Mouse (Mus musculus) lung, embryonic 16.5 days (tissue): ENCODE measurements at regions not wholly inside any gene's neighbourhood (a gene's known extent, or its start where the extent isn't known, plus 50 kb on each side); places are given as distances from the start of the nearest gene placed in this dataset.
"Not testable (repeated sequence)": the region's sequence is repeated elsewhere in the genome, so short reads cannot be mapped to it uniquely, and the experiment has no call there.

ENCODE experiments used
- ATAC-seq: fragments of 200-750 bp; cut with Nextera tagmentation; 2 replicates; pipeline ENCODE4 v1.8.0; 2017; ENCODE audit warnings: low read depth, mild to moderate bottlenecking, moderate library complexity
- H3K27ac ChIP-seq: fragments of 300-500 bp; sonication (generic); 2 replicates; pipeline ENCODE4 v1.5.1; 2014; ENCODE audit warnings: mild to moderate bottlenecking, control low read depth, low read length
- H3K27me3 ChIP-seq: fragments of 300-500 bp; sonication (generic); 2 replicates; pipeline ENCODE4 v1.6.1; 2014; ENCODE audit warnings: low read depth, low read length, mixed read lengths; ENCODE audit not compliant: control insufficient read depth, insufficient read depth
- H3K36me3 ChIP-seq: fragments of 300-500 bp; sonication (generic); 2 replicates; pipeline ENCODE4 v1.6.1; 2014; ENCODE audit warnings: low read length; ENCODE audit not compliant: control insufficient read depth, insufficient read depth
- H3K4me1 ChIP-seq: fragments of 300-500 bp; sonication (generic); replicated peaks from 2 replicates; pipeline ENCODE4 v1.6.1; 2014; ENCODE audit warnings: low read length, mixed read lengths; ENCODE audit not compliant: control insufficient read depth, insufficient read depth
- H3K4me2 ChIP-seq: fragments of 300-500 bp; sonication (generic); 2 replicates; pipeline ENCODE4 v1.6.1; 2014; ENCODE audit warnings: low read depth, low read length, control low read depth
- H3K4me3 ChIP-seq: fragments of 300-500 bp; sonication (generic); 2 replicates; pipeline ENCODE4 v1.5.1; 2014; ENCODE audit warnings: mild to moderate bottlenecking, low read length, control low read depth
- H3K9ac ChIP-seq: fragments of 300-500 bp; sonication (generic); 2 replicates; pipeline ENCODE4 v1.6.1; 2014; ENCODE audit warnings: low read length, control low read depth
- H3K9me3 ChIP-seq: fragments of 300-500 bp; sonication (generic); 2 replicates; pipeline ENCODE4 v1.6.1; 2016; ENCODE audit warnings: low read length; ENCODE audit not compliant: control insufficient read depth
- WGBS: fragments of 180-500 bp; shearing (Covaris S2); extraction: QIAGEN DNeasy Blood & Tissue Kit; methylation state at CpG from one replicate; pipeline ENCODE4 v1.1.7; 2014; 5-methylcytosine and 5-hydroxymethylcytosine counted together

DNA sequence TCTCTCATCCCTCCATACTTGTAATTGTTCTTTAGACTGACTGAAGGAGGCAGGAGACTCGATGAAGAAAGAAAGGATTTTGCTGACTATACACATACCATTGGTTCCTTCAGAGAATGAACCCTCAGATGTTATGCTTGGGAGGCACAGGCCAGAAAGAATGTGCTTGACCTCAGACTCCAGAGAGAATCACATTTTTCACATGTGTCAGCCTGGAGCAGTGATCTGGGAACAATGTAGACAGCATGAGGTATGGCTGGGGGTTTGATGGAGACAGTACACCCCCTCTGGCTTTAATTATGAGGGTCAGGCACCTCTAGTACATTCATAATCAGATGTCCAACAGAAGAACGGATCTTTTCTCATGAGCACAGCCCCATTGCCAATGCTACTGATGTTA is 70.3 kb upstream of the Cobl start:
- no peaks in the 10 kb centered on the region for H3K9me3 ChIP-seq
- no peak overlapping the region for H3K9ac ChIP-seq
- no peaks in the 10 kb centered on the region for H3K27me3 ChIP-seq
- 20% methylated on average over 2 of the region's 2 CpGs for WGBS
- H3K36me3 ChIP-seq = no peaks in the 10 kb centered on the region
- no peak for ATAC-seq
- H3K4me3 ChIP-seq = no peak overlapping the region
- H3K4me1 ChIP-seq = no peaks in the 10 kb centered on the region
- no peak overlapping the region for H3K4me2 ChIP-seq
- H3K27ac ChIP-seq = no peak overlapping the region

DNA sequence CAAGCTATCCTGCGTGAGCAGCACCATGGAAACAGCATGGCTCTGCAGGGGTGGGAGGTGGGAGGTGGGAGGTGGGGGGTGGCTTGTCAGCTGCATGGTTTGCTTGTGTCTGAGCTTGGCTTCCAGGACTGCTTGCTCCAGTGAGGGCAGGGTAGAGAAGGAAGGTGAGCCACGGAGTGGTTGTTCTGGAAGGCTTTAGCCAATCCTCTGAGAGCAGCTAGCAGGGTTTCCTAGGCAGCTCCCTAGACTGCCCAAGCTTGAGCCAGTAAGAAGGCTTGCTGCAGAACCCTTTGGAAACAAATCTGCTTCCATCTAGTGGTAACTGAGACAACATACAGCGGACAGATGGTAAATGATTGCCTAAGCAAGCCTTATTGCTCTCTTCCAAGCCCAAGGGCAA is 67.5 kb upstream of the Cobl start:
- no peaks in the 10 kb centered on the region for H3K9me3 ChIP-seq
- no peak overlapping the region for H3K27ac ChIP-seq
- no peak overlapping the region for H3K4me2 ChIP-seq
- H3K36me3 ChIP-seq = no peaks in the 10 kb centered on the region
- H3K9ac ChIP-seq = no peak overlapping the region
- H3K4me3 ChIP-seq = no peak overlapping the region
- 12% methylated on average over 3 of the region's 3 CpGs for WGBS
- H3K27me3 ChIP-seq = no peaks in the 10 kb centered on the region
- no peaks in the 10 kb centered on the region for H3K4me1 ChIP-seq
- ATAC-seq = peak; percentile 98

- H3K36me3 ChIP-seq, H3K27ac ChIP-seq, H3K9ac ChIP-seq, H3K4me1 ChIP-seq, H3K9me3 ChIP-seq, H3K27me3 ChIP-seq, H3K4me2 ChIP-seq, ATAC-seq, H3K4me3 ChIP-seq: not testable (repeated sequence)
- 58% methylated on average over 2 of the region's 2 CpGs for WGBS
Observed at GRCm38 (mm10) chr11:12522063-12522462, 57.3 kb upstream of the Cobl start.

DNA sequence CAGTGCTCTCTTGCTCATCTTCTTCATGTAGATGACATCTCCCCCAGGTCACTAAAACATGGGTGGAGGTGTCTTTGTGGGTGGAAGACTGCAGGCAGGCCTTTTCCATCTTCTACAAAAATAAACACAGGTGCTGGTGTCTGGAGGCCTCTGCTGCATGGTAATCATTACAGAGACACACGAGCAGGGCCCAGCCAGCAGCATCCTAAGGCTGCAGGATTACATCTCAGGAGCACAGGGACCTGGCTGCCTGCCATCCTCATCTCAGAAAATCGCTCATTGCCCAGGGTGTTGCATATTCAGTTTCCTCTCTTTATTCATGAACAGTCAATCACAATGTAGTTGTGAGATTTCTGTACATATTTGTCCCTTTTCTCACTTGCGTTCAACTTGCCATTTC is 56.5 kb upstream of the Cobl start:
- no peaks in the 10 kb centered on the region for H3K27me3 ChIP-seq
- ATAC-seq = no peak
- no peak overlapping the region for H3K27ac ChIP-seq
- H3K4me3 ChIP-seq = no peak overlapping the region
- WGBS = 47% methylated on average over 3 of the region's 3 CpGs
- no peak overlapping the region for H3K4me2 ChIP-seq
- H3K9me3 ChIP-seq = no peaks in the 10 kb centered on the region
- no peaks in the 10 kb centered on the region for H3K36me3 ChIP-seq
- H3K4me1 ChIP-seq = no peaks in the 10 kb centered on the region
- no peak overlapping the region for H3K9ac ChIP-seq

GRCm38 (mm10) chr11:12516374-12516773 is 51.6 kb upstream of the Cobl start:
- WGBS = 69% methylated on average over 2 of the region's 2 CpGs
- H3K4me2 ChIP-seq = no peak overlapping the region
- H3K27me3 ChIP-seq = no peaks in the 10 kb centered on the region
- H3K36me3 ChIP-seq = no peaks in the 10 kb centered on the region
- no peaks in the 10 kb centered on the region for H3K9me3 ChIP-seq
- H3K27ac ChIP-seq = no peak overlapping the region
- ATAC-seq = no peak
- H3K4me3 ChIP-seq = no peak overlapping the region
- H3K4me1 ChIP-seq = no peaks in the 10 kb centered on the region; the same call in 1 of the 2 replicates
- no peak overlapping the region for H3K9ac ChIP-seq
